Mouse (Mus musculus) B cell, adult 67 days (primary cell): ENCODE data around the gene Dmac2. TPM values are rescaled to one million over a fixed set of nuclear protein-coding genes. Genes with fewer than 3 reads are reported as not detected.

Experiments
- total RNA-seq, 2 experiments: library from RNA; stranded (reverse); gene quantifications; 4 replicates each; pipeline ENCODE4 v1.2.4; 2023

The Dmac2 gene
- 100 to 1,000 TPM; 110 to 124 TPM for total RNA-seq

GRCm38 (mm10) chr7:25618865-25619721 lies at the start of gene Dmac2:
Gene Dmac2, plus strand, starts transcription at chr7:25619414.

GRCm38 (mm10) chr7:25615706-25616011 lies 3.6 kb upstream of the Dmac2 start, which contains the start of gene Erich4:
Gene Erich4, minus strand, starts transcription at chr7:25615892.

GRCm38 (mm10) chr7:25626509-25627430 lies 7.6 kb downstream of the Dmac2 start, which contains the start of gene B3gnt8:
Gene B3gnt8, plus strand, starts transcription at chr7:25626654.

GRCm38 (mm10) chr7:25658657-25659472 lies 39.7 kb downstream of the Dmac2 start, which contains the start of the genes Bckdha and Exosc5:
Gene Bckdha, minus strand, starts transcription at chr7:25658981.
Gene Exosc5, plus strand, starts transcription at chr7:25659164.

GRCm38 (mm10) chr7:25674719-25675300 lies 55.6 kb downstream of the Dmac2 start, which contains the start of gene Tmem91:
Gene Tmem91, minus strand, starts transcription at chr7:25675166.

Other genes with a start within 250 kb of the Dmac2 start
- gene Cnfn, start 249.7 kb upstream of the Dmac2 start, total RNA-seq, result not detected
- 10 to 100 TPM; 36.6 to 43.5 TPM for gene Lipe, start 220.7 kb upstream of the Dmac2 start, total RNA-seq
- not detected for gene Cxcl17, start 206.5 kb upstream of the Dmac2 start, total RNA-seq
- gene Ceacam1, start 141.8 kb upstream of the Dmac2 start, total RNA-seq, result 10 to 100 TPM; 61.2 to 62.6 TPM
- gene Ceacam2, start 79.6 kb upstream of the Dmac2 start, total RNA-seq, result 10 to 100 TPM; 10.9 to 13.3 TPM
- not detected for gene Erich4, start 3.5 kb upstream of the Dmac2 start, total RNA-seq
- gene B3gnt8, start 7.2 kb downstream of the Dmac2 start, total RNA-seq, result 10 to 100 TPM; 45.7 to 52.2 TPM
- 10 to 100 TPM; 42.4 to 52.8 TPM for gene Bckdha, start 39.6 kb downstream of the Dmac2 start, total RNA-seq
- gene Exosc5, start 39.8 kb downstream of the Dmac2 start, total RNA-seq, result 10 to 100 TPM; 85.2 to 85.3 TPM
- gene Tmem91, start 55.8 kb downstream of the Dmac2 start, total RNA-seq, result not detected
- 10 to 100 TPM; 41.3 to 43.3 TPM for gene B9d2, start 61.4 kb downstream of the Dmac2 start, total RNA-seq
- gene Tgfb1, start 67.6 kb downstream of the Dmac2 start, total RNA-seq, result 100 to 1,000 TPM; 312 to 326 TPM
- gene Ccdc97, start 99.7 kb downstream of the Dmac2 start, total RNA-seq, result 100 to 1,000 TPM; 104 to 109 TPM
- gene Hnrnpul1, start 135.3 kb downstream of the Dmac2 start, total RNA-seq, result 100 to 1,000 TPM; 222 to 232 TPM
- 1 to 10 TPM; 1.1 to 5.7 TPM for gene Axl, start 169.3 kb downstream of the Dmac2 start, total RNA-seq
- not detected for gene Cyp2s1, start 197.5 kb downstream of the Dmac2 start, total RNA-seq